Mouse (Mus musculus): Measurements from ENCODE around the gene Pla1a.

- no peak for TF ChIP-seq CTCF (IDR thresholded peaks at IDR 0.05; ENCODE audit: low read depth, low read length)
- TF ChIP-seq POLR2A (IDR thresholded peaks at IDR 0.05; ENCODE audit: borderline replicate concordance, low read depth, low read length): no peak
These were observed 40.6 kb downstream of the Pla1a start for GRCm38 (mm10) chr16:38392126-38392894.

Data from bone marrow macrophage, adult 2 months (primary cell).